In the genomic region with DNA sequence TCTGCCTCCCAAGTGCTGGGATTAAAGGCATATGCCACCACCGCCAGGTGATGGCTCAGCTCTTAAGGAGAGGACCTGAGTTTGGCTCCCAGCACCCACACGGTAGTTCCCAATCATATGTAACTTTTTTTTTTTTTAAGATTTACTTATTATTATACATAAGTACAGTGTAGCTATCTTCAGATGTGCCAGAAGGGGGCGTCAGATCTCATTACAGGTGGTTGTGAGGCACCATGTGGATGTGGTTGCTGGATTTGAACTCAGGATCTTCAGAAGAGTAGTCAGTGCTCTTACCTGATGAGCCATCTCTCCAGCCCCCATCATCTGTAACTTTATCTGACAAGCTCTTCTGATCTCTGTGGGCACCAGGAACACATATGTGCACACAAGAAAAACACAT, we compare ENCODE assay signal across 16 mouse cellular contexts. TPM values are rescaled to one million over a fixed set of nuclear protein-coding genes. Genes with fewer than 3 reads are reported as not detected.
DNase-seq lines count a peak whose midpoint lies in the region.
"Had no signal": no experiment of that assay in that cellular context is flagged by ENCODE, and none has a peak within 500 bp of the region (broad histone marks: within the 10 kb centered on the region; RNA-seq: fewer than 3 reads in every experiment).

No protein-coding gene starts in this region.

- DNase-seq in kidney, adult 9 months: peak; percentile 20
- DNase-seq in kidney, postnatal 14 days: no peak
- DNase-seq in 3T3-L1 (ENCODE audit: low read depth, low spot score) (peak; percentile 34), A20 (ENCODE audit: low read depth, low spot score) (peak; percentile 57)
- DNase-seq in T-cell, adult 2 months (ENCODE audit: low spot score): peak; percentile 33
- DNase-seq in left cerebral cortex, adult 18-20 months (ENCODE audit: low spot score in 2 of 2): no peak
- no peak for DNase-seq in ovary, postnatal 36 days (ENCODE audit: low spot score)
- DNase-seq: adrenal gland, postnatal 25 days; cerebellum, adult 2 months; heart, postnatal 36 days; layer of hippocampus, adult 9-11 months; lung, adult 2 months; thymus, adult 18-20 months had no signal

RNA-seq across cellular contexts. Expression of gene Inca1, which starts 2.6 kb away (rescaled TPM):
- 1 to 10 TPM; 1.8 to 2.2 TPM for total RNA-seq in left cerebral cortex, adult 18-20 months (2021)
- total RNA-seq: common myeloid progenitor, adult 5-6 weeks; granulocyte monocyte progenitor cell, adult 5-6 weeks; neutrophil, adult 5-6 weeks had no signal

RNA-seq across cellular contexts. Expression of gene Kif1c, which starts 3.0 kb away (rescaled TPM):
- total RNA-seq in left cerebral cortex, adult 18-20 months (2021): 10 to 100 TPM; 54.8 to 57.7 TPM

RNA-seq across cellular contexts. Expression of gene Camta2, which starts 9.5 kb away (rescaled TPM):
- 100 to 1,000 TPM; 217 to 224 TPM for total RNA-seq in left cerebral cortex, adult 18-20 months (2021)

RNA-seq across cellular contexts. Expression of gene Spag7, which starts 28.2 kb away (rescaled TPM):
- 10 to 100 TPM; 47.5 to 52.8 TPM for total RNA-seq in left cerebral cortex, adult 18-20 months (2021)

RNA-seq across cellular contexts. Expression of gene Eno3, which starts 40.4 kb away (rescaled TPM):
- 1 to 10 TPM; 7.3 to 8.8 TPM for total RNA-seq in left cerebral cortex, adult 18-20 months (2021)

Comparison
In these comparisons a context has a peak if more than half of its experiments do, and no peak if none do; other contexts are left out.
1. DNase-seq: peak in kidney, adult 9 months (single experiment), 3T3-L1 (single experiment), A20 (single experiment) and T-cell, adult 2 months (single experiment); none in kidney, postnatal 14 days (single experiment), left cerebral cortex, adult 18-20 months (0 of 2) and ovary, postnatal 36 days (single experiment).